Mouse (Mus musculus): Measurements from ENCODE around the gene 1700001P01Rik.

GRCm38 (mm10) chr11:97723709-97724108, 52.0 kb downstream of the 1700001P01Rik start:
- no peak for TF ChIP-seq POLR2A (IDR thresholded peaks at IDR 0.05; ENCODE audit: borderline replicate concordance, extremely low read depth, insufficient read depth, insufficient read length, poor library complexity, severe bottlenecking)
- no peak for TF ChIP-seq CTCF (IDR thresholded peaks at IDR 0.05; ENCODE audit: borderline replicate concordance, extremely low read depth, insufficient read depth, insufficient read length)
